Mouse (Mus musculus): ENCODE measurements around the gene Gm11634. TPM values are rescaled to one million over a fixed set of nuclear protein-coding genes. Genes with fewer than 3 reads are reported as not detected.
"Not testable (repeated sequence)": the region's sequence is repeated elsewhere in the genome, so short reads cannot be mapped to it uniquely, and the experiment has no call there.

Gm11634 gene
- polyA plus RNA-seq, 1 experiment from 2014 or later = 0.37 TPM

DNA sequence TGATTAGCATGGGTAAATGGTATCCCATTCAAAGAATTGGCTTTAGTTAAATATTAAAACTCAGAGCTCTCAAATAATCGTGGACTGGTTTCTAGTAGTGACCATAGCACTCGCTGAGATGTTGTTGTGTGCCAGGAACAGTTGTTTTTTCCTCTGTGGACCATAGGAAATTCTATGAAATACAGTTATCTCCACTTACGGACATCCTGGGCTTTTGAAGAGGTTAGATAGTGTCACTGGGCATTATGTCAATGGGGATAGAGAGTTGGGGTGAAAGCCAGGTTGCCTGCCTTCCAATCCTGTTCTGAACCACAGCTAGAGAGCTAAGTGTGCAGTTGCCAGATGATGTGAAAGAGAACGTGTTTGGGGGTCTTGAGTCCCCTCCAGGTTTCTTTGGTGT, 13.3 kb downstream of the Gm11634 start:
- Histone ChIP-seq H3K27ac (ENCODE audit: low read depth, low read length) (peak overlapping the region; percentile 5; the same call in 1 of the 2 replicates), H3K9me3 (ENCODE audit: control insufficient read depth) (no peaks in the 10 kb centered on the region), H3K4me2 (replicated peaks; ENCODE audit: low read depth) (no peak overlapping the region), H3K36me3 (ENCODE audit: control insufficient read depth, insufficient read depth) (peaks cover 30% of the 10 kb centered on the region; the same call in 1 of the 2 replicates), H3K4me1 (replicated peaks; ENCODE audit: control insufficient read depth, insufficient read depth, low read length) (0 out of 2 replicates have a peak, but pooled peaks cover 13% of the 10 kb centered on the region), H3K4me3 (ENCODE audit: low read depth, low read length) (no peak overlapping the region), H3K27me3 (replicated peaks; ENCODE audit: control insufficient read depth, insufficient read depth, low read length) (no peaks in the 10 kb centered on the region), H3K9ac (ENCODE audit: low read depth, low read length) (no peak overlapping the region)
- 63% methylated on average over 4 of the region's 4 CpGs for WGBS
- TF ChIP-seq CTCF (IDR thresholded peaks at IDR 0.05; ENCODE audit: low read depth) = no peak
- no peak for ATAC-seq

DNA sequence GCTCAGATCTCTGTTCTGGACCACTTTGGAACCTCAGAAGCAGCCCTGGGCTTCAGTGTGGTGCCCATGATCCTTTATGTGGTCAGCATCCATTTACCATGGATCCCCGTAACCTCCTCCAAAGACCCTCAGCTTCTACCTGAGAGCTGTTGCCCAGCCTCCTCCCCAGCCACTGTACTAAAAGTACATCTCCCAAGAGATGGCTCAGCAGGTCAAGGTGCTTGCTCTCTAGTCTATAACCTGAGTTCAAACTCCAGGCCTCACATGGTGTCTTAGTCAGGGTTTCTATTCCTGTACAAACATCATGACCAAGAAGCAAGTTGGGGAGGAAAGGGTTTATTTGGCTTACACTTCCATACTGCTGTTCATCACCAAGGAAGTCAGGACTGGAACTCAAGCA, 14.0 kb downstream of the Gm11634 start:
- 81% methylated on average over 1 of the region's 1 CpGs for WGBS
- H3K9me3 ChIP-seq (ENCODE audit: control insufficient read depth); H3K27me3 ChIP-seq (replicated peaks; ENCODE audit: control insufficient read depth, insufficient read depth, low read length); H3K4me2 ChIP-seq (replicated peaks; ENCODE audit: low read depth); H3K9ac ChIP-seq (ENCODE audit: low read depth, low read length); H3K4me3 ChIP-seq (ENCODE audit: low read depth, low read length); ATAC-seq; H3K4me1 ChIP-seq (replicated peaks; ENCODE audit: control insufficient read depth, insufficient read depth, low read length): not testable (repeated sequence)
- H3K36me3 ChIP-seq (ENCODE audit: control insufficient read depth, insufficient read depth) = peaks cover 29% of the 10 kb centered on the region
- H3K27ac ChIP-seq (ENCODE audit: low read depth, low read length) = peak overlapping the region; percentile 41; the same call in 1 of the 2 replicates

DNA sequence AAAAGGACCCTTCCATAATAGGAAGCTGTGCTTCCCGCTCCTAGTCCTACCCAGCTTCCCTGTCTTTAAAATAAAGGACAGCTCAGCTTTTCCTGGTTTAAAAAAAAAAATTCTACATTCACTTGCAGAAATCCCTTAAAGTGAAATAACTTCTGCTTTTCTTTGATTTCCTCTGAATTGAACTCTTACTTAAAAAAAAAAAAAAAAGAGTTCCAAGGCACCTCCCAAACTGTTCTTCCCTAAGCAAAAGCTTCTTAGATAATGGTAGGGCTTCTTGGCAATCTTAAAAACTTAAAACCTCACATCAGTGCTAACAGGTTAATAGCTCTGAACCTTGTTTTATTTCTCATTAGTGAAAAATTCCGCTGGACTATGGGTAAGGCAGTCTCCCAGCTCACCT, 15.9 kb downstream of the Gm11634 start:
- no peaks in the 10 kb centered on the region for H3K27me3 ChIP-seq (replicated peaks; ENCODE audit: control insufficient read depth, insufficient read depth, low read length)
- no peak for TF ChIP-seq CTCF (IDR thresholded peaks at IDR 0.05; ENCODE audit: low read depth)
- H3K27ac ChIP-seq (ENCODE audit: low read depth, low read length) = peak overlapping the region; percentile 92; the same call in 1 of the 2 replicates
- H3K4me3 ChIP-seq (ENCODE audit: low read depth, low read length) = no peak overlapping the region
- peaks cover 38% of the 10 kb centered on the region for H3K36me3 ChIP-seq (ENCODE audit: control insufficient read depth, insufficient read depth)
- H3K9ac ChIP-seq (ENCODE audit: low read depth, low read length) = no peak overlapping the region
- WGBS = 83% methylated on average over 2 of the region's 2 CpGs
- H3K4me1 ChIP-seq (replicated peaks; ENCODE audit: control insufficient read depth, insufficient read depth, low read length) = 0 out of 2 replicates have a peak, but pooled peaks cover 4% of the 10 kb centered on the region
- H3K9me3 ChIP-seq (ENCODE audit: control insufficient read depth) = no peaks in the 10 kb centered on the region
- peak overlapping the region; percentile 72 for H3K4me2 ChIP-seq (replicated peaks; ENCODE audit: low read depth)
- ATAC-seq = no peak

DNA sequence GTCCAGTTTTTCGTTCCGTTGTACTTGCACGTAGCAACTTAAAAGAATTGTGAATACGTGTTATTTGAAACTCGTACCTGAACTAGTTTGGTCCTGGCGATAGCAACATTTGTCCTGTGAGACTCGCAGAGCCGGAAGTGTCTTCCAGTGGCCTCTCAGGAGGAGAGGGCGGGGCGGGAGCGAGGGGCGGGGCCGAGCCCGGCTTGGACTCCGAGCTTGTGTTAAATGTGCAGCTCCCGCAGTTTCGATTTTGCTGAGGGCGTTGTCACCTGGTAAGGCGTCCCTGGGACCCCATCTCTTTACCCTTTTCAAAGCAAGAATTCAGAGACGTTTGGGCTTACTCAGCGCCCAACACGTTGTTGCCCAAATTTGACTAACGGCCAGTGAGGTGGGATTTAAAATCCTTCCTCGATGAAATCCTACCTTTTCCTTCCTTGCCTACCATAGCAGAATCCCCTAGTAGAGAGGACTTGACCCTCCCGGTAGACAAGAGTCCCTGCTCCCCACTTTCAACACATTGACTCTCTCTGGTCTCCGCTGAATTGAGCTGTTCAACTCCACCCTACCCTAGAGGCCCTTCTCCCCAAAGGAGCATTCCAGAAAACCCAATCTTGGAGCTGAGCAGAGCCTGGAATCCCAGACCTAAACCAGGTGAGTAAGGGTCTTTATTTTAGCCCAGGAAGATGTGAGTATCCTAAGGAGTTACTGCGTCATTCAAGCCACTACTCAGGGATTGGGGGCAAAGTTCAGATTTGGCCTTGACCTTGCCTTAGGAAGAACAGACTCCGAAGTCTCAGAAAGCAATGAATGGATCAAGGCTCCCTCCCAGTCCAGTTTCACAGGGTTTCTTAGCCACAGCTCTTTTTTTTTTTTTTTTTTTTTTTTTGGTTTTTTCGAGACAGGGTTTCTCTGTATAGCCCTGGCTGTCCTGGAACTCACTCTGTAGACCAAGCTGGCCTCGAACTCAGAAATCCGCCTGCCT, 16.7 kb downstream of the Gm11634 start, which contains the start of gene Tmem106a:
Tmem106a (plus strand) TSS at position 189 of the 982 bp plus-strand sequence.
- 9% methylated on average over 29 of the region's 31 CpGs for WGBS
- peak; percentile 80 for ATAC-seq
- Histone ChIP-seq H3K4me2 (replicated peaks; ENCODE audit: low read depth) (peak within 1 kb of the TSS; percentile 72), H3K27me3 (replicated peaks; ENCODE audit: control insufficient read depth, insufficient read depth, low read length) (no peaks in the 10 kb centered on the region), H3K4me3 (ENCODE audit: low read depth, low read length) (peak within 1 kb of the TSS; percentile 45), H3K4me1 (replicated peaks; ENCODE audit: control insufficient read depth, insufficient read depth, low read length) (0 out of 2 replicates have a peak, but pooled peaks cover 4% of the 10 kb centered on the region), H3K9me3 (ENCODE audit: control insufficient read depth) (no peaks in the 10 kb centered on the region), H3K27ac (ENCODE audit: low read depth, low read length) (peak within 1 kb of the TSS; percentile 92), H3K9ac (ENCODE audit: low read depth, low read length) (peak within 1 kb of the TSS; percentile 58), H3K36me3 (ENCODE audit: control insufficient read depth, insufficient read depth) (peaks cover 46% of the 10 kb centered on the region)
- TF ChIP-seq CTCF (IDR thresholded peaks at IDR 0.05; ENCODE audit: low read depth) = no peak

DNA sequence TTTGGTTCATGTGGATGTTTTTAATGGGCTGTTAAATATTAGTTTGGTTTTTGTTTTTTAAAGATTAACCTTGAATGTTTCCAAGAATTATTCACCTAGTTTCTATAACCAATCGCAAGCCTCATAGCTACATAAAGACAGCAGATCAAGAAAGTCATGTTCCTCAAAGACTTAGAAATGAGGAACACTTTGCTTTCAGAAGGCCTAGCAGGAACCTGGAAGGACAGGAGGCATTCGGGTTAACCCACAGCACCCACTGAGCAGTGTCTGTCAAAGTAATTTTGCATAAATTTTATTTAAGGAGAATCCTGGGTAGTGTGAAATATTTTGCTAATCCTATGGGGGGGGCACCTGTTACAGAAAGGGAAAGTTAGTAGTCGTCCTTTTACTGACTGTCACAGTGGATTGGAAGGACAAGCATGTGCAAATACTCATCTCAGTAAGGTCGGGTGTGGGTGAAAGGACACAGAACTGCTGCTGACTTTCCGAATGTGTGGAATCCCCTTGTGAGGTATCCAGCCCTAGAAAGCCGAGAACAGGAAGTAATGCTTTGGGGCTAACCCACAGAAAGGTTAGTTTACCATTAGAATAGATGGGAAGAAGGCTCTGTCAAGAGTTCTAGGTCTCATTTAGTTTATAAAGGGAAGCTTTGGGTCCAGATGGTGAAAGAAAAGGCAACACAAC, 17.8 kb downstream of the Gm11634 start:
- no peak for TF ChIP-seq CTCF (IDR thresholded peaks at IDR 0.05; ENCODE audit: low read depth)
- no peaks in the 10 kb centered on the region for H3K27me3 ChIP-seq (replicated peaks; ENCODE audit: control insufficient read depth, insufficient read depth, low read length)
- WGBS = 63% methylated on average over 6 of the region's 6 CpGs
- no peak overlapping the region for H3K9ac ChIP-seq (ENCODE audit: low read depth, low read length)
- H3K4me1 ChIP-seq (replicated peaks; ENCODE audit: control insufficient read depth, insufficient read depth, low read length) = 0 out of 2 replicates have a peak, but pooled peaks cover 4% of the 10 kb centered on the region
- ATAC-seq = no peak
- peaks cover 47% of the 10 kb centered on the region for H3K36me3 ChIP-seq (ENCODE audit: control insufficient read depth, insufficient read depth)
- no peaks in the 10 kb centered on the region for H3K9me3 ChIP-seq (ENCODE audit: control insufficient read depth)
- H3K27ac ChIP-seq (ENCODE audit: low read depth, low read length) = peak overlapping the region; percentile 5; the same call in 1 of the 2 replicates
- no peak overlapping the region for H3K4me2 ChIP-seq (replicated peaks; ENCODE audit: low read depth)
- H3K4me3 ChIP-seq (ENCODE audit: low read depth, low read length) = no peak overlapping the region

DNA sequence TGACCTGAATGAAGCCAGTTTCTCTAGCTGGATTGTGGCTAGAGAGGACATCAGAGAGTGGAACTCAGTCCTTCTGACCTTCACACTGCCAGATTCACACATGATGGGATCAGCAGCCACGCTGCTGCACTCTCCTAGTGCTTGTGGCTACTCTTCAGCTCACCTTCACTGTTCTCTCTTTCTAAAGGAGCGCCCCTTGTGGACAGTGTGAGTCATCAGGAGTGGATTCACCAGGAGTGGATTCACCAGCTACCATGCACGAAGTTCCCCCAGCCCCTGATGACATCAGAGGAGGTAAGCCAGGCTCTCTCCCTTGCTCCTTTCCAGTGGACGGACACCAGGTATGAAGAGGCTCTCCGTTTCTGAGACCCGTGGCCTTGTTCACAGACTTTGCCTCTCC, 22.9 kb downstream of the Gm11634 start:
- Histone ChIP-seq H3K27ac (ENCODE audit: low read depth, low read length) (no peak overlapping the region), H3K9ac (ENCODE audit: low read depth, low read length) (no peak overlapping the region), H3K4me3 (ENCODE audit: low read depth, low read length) (no peak overlapping the region), H3K36me3 (ENCODE audit: control insufficient read depth, insufficient read depth) (peaks cover 88% of the 10 kb centered on the region), H3K27me3 (replicated peaks; ENCODE audit: control insufficient read depth, insufficient read depth, low read length) (no peaks in the 10 kb centered on the region), H3K9me3 (ENCODE audit: control insufficient read depth) (no peaks in the 10 kb centered on the region), H3K4me1 (replicated peaks; ENCODE audit: control insufficient read depth, insufficient read depth, low read length) (no peaks in the 10 kb centered on the region), H3K4me2 (replicated peaks; ENCODE audit: low read depth) (no peak overlapping the region)
- WGBS = 78% methylated on average over 6 of the region's 6 CpGs
- TF ChIP-seq CTCF (IDR thresholded peaks at IDR 0.05; ENCODE audit: low read depth) = peak; percentile 50
- 0 out of 2 replicates have a peak, but pooled peaks have one; percentile 38 for ATAC-seq

Data from intestine, postnatal 0 days (tissue).